Mouse (Mus musculus) limb, embryonic 11.5 days (tissue): ENCODE data around the gene Atg5. TPM values are rescaled to one million over a fixed set of nuclear protein-coding genes. Genes with fewer than 3 reads are reported as not detected.
A peak's percentile ranks its signal among the peaks of the same experiment; 100 is the strongest.
"Not testable (repeated sequence)": the region's sequence is repeated elsewhere in the genome, so short reads cannot be mapped to it uniquely, and the experiment has no call there.

Experiments
- ATAC-seq: fragments of 200-750 bp; cut with Nextera tagmentation; 2 replicates; pipeline ENCODE4 v1.8.0; 2017; ENCODE audit warnings: low read depth; ENCODE audit not compliant: insufficient number of reproducible peaks, low FRiP score, low TSS enrichment
- DNase-seq: peaks from one replicate; pipeline ENCODE4 v3.0.0-alpha.2; 2015; ENCODE audit warnings: low spot score
- H3K27ac ChIP-seq: fragments of 300-500 bp; sonication (generic); replicated peaks from 2 replicates; pipeline ENCODE4 v1.5.1; 2014; ENCODE audit warnings: low read depth, mild to moderate bottlenecking, low read length
- H3K27me3 ChIP-seq: fragments of 300-500 bp; sonication (generic); 2 replicates; pipeline ENCODE4 v1.6.1; 2014; ENCODE audit warnings: mild to moderate bottlenecking, low read length, mixed read lengths; ENCODE audit not compliant: control insufficient read depth, insufficient read depth
- H3K36me3 ChIP-seq: fragments of 300-500 bp; sonication (generic); 2 replicates; pipeline ENCODE4 v1.6.1; 2014; ENCODE audit warnings: mild to moderate bottlenecking, low read length, moderate library complexity, mixed read lengths; ENCODE audit not compliant: control insufficient read depth, insufficient read depth
- H3K4me1 ChIP-seq: fragments of 300-500 bp; sonication (generic); 2 replicates; pipeline ENCODE4 v1.6.1; 2014; ENCODE audit warnings: low read length, mixed read lengths; ENCODE audit not compliant: control insufficient read depth, insufficient read depth
- H3K4me2 ChIP-seq: fragments of 300-500 bp; sonication (generic); 2 replicates; pipeline ENCODE4 v1.6.1; 2014; ENCODE audit warnings: low read depth, mild to moderate bottlenecking, moderate library complexity; ENCODE audit not compliant: severe bottlenecking
- H3K4me3 ChIP-seq: fragments of 300-500 bp; sonication (generic); 2 replicates; pipeline ENCODE4 v1.5.1; 2014; ENCODE audit warnings: low read depth, low read length
- H3K9ac ChIP-seq: fragments of 300-500 bp; sonication (generic); 2 replicates; pipeline ENCODE4 v1.6.1; 2014; ENCODE audit warnings: mild to moderate bottlenecking, low read length
- H3K9me3 ChIP-seq: fragments of 300-500 bp; sonication (generic); 2 replicates; pipeline ENCODE4 v1.6.1; 2016; ENCODE audit warnings: low read length; ENCODE audit not compliant: control insufficient read depth
- WGBS: fragments of 180-500 bp; shearing (Covaris S2); extraction: QIAGEN DNeasy Blood & Tissue Kit; methylation state at CpG from one replicate; pipeline ENCODE4 v1.1.7; 2014; 5-methylcytosine and 5-hydroxymethylcytosine counted together
- polyA plus RNA-seq: library from polyadenylated mRNA; unstranded; fragments of >200 nt; fragmentation: Nextera tagmentation; extraction: Ambion mirVana; gene quantifications from 2 replicates; pipeline ENCODE4 v1.2.1, GENCODE M21; 2014

Gene Atg5
- polyA plus RNA-seq: 61.9 and 65.3 TPM in 2 replicates

DNA sequence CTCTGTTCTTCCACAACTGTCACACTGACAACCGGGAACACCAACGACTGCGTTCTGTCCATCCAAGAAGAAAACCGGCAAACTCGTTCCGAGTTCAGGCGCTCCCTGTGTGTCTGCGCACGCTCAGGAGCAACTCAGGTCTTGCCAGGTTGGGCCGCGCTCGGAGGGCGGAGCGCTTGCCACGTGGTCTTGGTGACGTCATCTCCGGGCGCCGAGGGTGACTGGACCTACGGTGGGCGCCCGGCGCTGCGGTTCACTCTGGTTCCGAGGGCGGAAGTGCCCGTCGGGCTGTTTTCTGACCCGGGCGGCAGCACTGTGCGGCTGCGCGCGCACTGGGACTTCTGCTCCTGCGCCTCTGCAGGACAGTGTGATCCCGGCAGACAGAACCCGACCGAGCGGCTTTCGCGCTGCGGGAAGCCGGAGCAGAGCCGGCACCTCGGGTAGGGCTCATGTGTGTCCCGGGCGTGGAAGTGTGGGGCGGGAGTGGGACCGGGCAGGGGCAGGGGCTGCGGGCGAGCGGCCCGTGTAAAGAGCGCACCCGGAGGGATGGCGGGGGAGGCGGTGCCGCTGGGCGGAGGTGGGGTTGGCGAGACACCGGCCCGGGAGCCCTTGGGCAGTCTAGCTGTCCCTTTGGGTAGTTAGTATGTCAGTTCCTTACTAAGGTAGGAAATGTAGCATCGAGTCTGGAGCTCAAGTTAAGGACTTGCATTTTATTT, at the start of gene Atg5:
TSS of gene Atg5 (plus strand) at position 214 of the 716 bp plus-strand sequence.
- whole genome bisulfite sequencing: under 1% methylated on average over 63 of the region's 63 CpGs
- DNase-seq (peak; percentile 100), ATAC-seq (peak; percentile 98)
- Histone ChIP-seq H3K27me3 (no peaks in the 10 kb centered on the region), H3K36me3 (no peaks in the 10 kb centered on the region), H3K27ac (peak within 1 kb of the TSS; percentile 87), H3K9me3 (no peaks in the 10 kb centered on the region), H3K4me3 (peak within 1 kb of the TSS; percentile 91), H3K4me2 (peak within 1 kb of the TSS; percentile 56), H3K4me1 (peaks cover 7% of the 10 kb centered on the region), H3K9ac (peak within 1 kb of the TSS; percentile 88)

DNA sequence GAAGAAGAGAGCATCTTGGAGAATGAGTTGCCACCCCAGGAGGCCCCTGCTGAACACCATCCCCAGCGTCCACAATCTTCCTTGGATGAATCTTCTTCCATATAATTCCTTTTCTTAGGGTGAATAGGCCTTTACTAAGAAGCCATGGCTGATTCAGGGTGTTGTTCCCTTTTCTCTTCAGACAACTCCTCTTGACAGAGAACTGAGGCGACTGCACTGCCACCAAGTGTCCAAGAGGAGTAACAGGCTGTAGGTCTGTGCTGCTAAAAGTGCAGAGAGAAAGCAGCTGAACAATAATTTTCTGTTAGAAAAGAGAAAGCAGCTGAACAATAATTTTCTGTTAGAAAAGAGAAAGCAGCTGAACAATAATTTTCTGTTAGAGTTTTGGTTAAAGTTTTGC, 49.1 kb upstream of the Atg5 start:
- 17% methylated on average over 2 of the region's 2 CpGs for WGBS
- H3K27ac ChIP-seq, H3K9ac ChIP-seq, H3K4me3 ChIP-seq, H3K4me1 ChIP-seq, ATAC-seq, DNase-seq, H3K4me2 ChIP-seq, H3K9me3 ChIP-seq, H3K36me3 ChIP-seq, H3K27me3 ChIP-seq: not testable (repeated sequence)

DNA sequence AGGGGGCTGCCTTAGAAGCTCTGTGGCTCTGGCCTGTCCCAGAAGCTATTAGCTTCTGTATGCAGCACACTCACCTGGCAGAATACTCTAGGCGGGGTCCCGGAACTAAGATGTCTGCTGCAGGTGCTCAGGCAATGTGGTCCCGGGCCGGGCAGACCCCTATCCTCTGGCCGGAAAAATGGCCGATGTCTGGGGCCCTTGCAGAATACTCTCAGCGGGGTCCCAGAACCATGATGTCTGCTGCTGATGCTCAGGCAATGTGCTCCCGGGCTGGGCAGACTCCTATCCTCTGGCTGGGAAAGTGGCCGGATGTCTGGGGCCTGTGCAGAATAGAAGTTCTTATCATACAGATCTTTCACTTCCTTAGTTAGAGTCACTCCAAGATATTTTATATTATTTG, 43.8 kb upstream of the Atg5 start:
- Histone ChIP-seq H3K4me1 (no peaks in the 10 kb centered on the region), H3K36me3 (no peaks in the 10 kb centered on the region), H3K27me3 (no peaks in the 10 kb centered on the region), H3K4me3 (no peak overlapping the region), H3K27ac (no peak overlapping the region), H3K9me3 (no peaks in the 10 kb centered on the region), H3K4me2 (no peak overlapping the region), H3K9ac (no peak overlapping the region)
- DNase-seq (no peak), ATAC-seq (no peak)
- WGBS: 95% methylated on average over 9 of the region's 9 CpGs

GRCm38 (mm10) chr10:44233351-44233750, 34.8 kb upstream of the Atg5 start:
- ATAC-seq, H3K9me3 ChIP-seq, H3K4me3 ChIP-seq, H3K9ac ChIP-seq, H3K27me3 ChIP-seq, H3K4me2 ChIP-seq, DNase-seq, H3K36me3 ChIP-seq, H3K27ac ChIP-seq, H3K4me1 ChIP-seq: not testable (repeated sequence)
- 4% methylated on average over 1 of the region's 1 CpGs for WGBS

DNA sequence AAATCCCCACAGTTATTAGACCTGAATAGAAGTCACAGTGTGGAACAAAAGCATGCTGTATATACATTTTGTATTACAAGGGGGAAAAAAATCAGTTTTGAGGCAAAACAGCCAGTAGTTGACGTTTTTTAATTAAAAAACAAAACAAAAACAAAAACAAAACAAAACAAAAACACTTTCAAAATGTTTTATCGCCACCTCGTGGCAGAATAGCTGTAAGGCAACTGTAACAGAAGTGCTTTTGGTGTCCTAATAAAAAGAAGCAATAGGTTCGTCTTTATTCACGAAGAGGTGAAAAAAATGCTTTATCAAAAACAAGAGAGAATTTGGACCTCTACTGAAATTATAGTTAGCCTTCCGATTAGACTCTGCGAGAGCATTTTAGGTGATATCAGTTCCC, 32.9 kb upstream of the Atg5 start:
- WGBS: 36% methylated on average over 7 of the region's 7 CpGs
- H3K9ac ChIP-seq, DNase-seq, ATAC-seq, H3K27me3 ChIP-seq, H3K4me1 ChIP-seq, H3K4me2 ChIP-seq, H3K36me3 ChIP-seq, H3K9me3 ChIP-seq, H3K27ac ChIP-seq, H3K4me3 ChIP-seq: not testable (repeated sequence)

DNA sequence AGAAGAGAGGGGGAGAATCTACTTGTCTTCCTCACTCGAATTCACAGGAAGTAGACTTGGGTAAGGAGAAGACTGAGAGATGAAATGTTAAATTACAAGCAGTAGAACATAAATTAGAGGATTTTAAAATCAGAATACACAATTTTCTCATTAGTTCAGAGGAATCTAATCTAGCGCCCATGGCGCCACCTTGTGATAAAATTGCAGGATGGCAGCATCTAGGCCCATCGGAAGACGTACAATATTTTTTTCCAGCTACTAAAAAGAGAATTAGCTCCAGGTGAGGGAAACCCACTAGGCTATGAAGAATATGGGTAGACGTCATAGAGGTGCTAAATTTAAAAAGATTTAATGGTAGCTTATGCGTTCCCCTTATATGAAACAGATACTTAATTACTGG, 11.5 kb upstream of the Atg5 start:
- Histone ChIP-seq H3K9ac (no peak overlapping the region), H3K4me2 (no peak overlapping the region), H3K36me3 (no peaks in the 10 kb centered on the region), H3K4me1 (no peaks in the 10 kb centered on the region), H3K27me3 (no peaks in the 10 kb centered on the region), H3K4me3 (no peak overlapping the region), H3K9me3 (no peaks in the 10 kb centered on the region), H3K27ac (no peak overlapping the region)
- 38% methylated on average over 7 of the region's 7 CpGs for WGBS
- ATAC-seq: no peak
- DNase-seq: no peak

DNA sequence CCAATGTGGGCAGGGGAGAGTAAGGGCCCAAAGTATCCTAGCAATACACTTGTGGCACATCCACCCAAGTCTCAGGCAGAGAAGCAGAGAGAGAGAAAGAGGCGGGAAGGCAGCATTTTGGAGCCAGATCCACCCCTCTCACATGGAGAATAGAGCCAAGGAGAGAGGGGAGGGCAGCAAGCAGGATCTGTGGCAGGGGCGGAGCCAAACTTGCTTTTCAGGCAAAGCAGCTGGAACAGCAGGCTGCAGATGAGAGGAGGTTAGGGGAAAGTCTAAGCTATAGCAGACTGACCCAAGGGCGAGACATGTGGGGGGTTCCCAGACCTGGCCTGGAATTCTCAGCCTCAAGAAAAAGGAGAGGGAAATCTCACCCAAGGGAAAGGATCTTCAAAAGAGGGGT, 2.3 kb upstream of the Atg5 start:
- H3K9me3 ChIP-seq: no peaks in the 10 kb centered on the region
- H3K27me3 ChIP-seq: no peaks in the 10 kb centered on the region
- no peaks in the 10 kb centered on the region for H3K36me3 ChIP-seq
- no peak overlapping the region for H3K4me3 ChIP-seq
- H3K4me1 ChIP-seq: peaks cover 7% of the 10 kb centered on the region
- H3K9ac ChIP-seq: no peak overlapping the region
- H3K4me2 ChIP-seq: no peak overlapping the region
- no peak overlapping the region for H3K27ac ChIP-seq
- DNase-seq: no peak
- ATAC-seq: no peak
- WGBS: 76% methylated on average over 3 of the region's 3 CpGs

DNA sequence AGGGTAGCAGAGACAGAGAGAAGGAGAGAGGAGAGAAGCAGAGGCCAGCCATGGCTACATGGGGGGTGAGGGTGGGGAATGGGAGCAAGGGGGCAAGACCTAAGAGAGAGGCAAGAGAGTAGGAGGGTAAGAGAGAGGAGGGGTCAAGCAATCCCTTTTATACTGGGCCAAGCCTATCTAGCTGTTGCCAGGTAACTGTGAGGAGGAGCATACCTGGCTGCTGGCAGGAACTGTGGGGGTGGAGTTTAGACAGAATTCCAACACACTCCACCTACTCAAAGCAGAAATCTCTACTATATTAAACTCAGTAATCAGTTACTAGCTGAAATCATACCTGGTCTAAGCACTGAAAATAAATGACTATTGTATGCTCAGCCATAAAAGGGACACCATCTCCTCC, 1.6 kb upstream of the Atg5 start:
- Histone ChIP-seq H3K4me2 (peak overlapping the region; percentile 56; the same call in 1 of the 2 replicates), H3K9ac (no peak overlapping the region), H3K4me3 (no peak overlapping the region), H3K4me1 (peaks cover 7% of the 10 kb centered on the region), H3K36me3 (no peaks in the 10 kb centered on the region), H3K27ac (no peak overlapping the region), H3K27me3 (no peaks in the 10 kb centered on the region), H3K9me3 (no peaks in the 10 kb centered on the region)
- ATAC-seq (no peak), DNase-seq (no peak)
